Mouse (Mus musculus) layer of hippocampus, adult 8-10 months (tissue): ENCODE results near the gene Babam2. TPM values are rescaled to one million over a fixed set of nuclear protein-coding genes. Genes with fewer than 3 reads are reported as not detected.
A peak's percentile ranks its signal among the peaks of the same experiment; 100 is the strongest.

Source experiments
- DNase-seq, 2 experiments: peaks; one replicate each; pipeline ENCODE4 v3.0.0; 2022; ENCODE audit warnings: low spot score in 2 of 2
- total RNA-seq, 4 experiments: library from RNA; stranded (reverse); gene quantifications; 2 replicates each; pipeline ENCODE4 v1.2.4; 2022

The Babam2 gene
- total RNA-seq, 4 experiments from 2014 or later: 49.4 to 52.1 (median 50.4) TPM

GRCm38 (mm10) chr5:31713841-31714264, 16.4 kb downstream of the Babam2 start:
- no peak for DNase-seq

- no peak for DNase-seq
These were observed 18.1 kb downstream of the Babam2 start for GRCm38 (mm10) chr5:31715486-31716150.

GRCm38 (mm10) chr5:31724519-31724918, 27.0 kb downstream of the Babam2 start:
- no peak for DNase-seq

DNA sequence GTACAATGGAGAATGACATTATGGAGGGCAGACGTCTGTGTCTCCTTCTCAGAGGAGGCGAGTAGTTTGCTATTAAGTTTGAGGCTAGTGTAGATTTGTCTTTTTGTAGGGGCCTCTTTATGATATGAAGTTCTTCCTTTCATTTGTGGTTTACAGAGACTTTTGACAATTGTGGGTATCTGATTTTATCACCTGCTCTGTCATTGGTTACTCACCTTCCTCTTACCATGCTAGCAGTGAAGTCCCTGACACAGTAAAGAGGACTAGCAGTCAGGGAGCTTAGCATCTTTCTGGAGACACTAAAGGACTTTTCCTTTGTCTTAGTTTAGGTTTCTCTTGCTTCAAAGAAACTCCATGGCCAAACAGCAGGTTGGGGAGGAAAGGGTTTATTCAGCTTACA, 28.4 kb downstream of the Babam2 start:
- DNase-seq: no peak

- no peak for DNase-seq
These were observed 30.0 kb downstream of the Babam2 start for GRCm38 (mm10) chr5:31727456-31727855.

- no peak for DNase-seq
These were observed 35.3 kb downstream of the Babam2 start for GRCm38 (mm10) chr5:31732644-31733338.

GRCm38 (mm10) chr5:31741931-31742330, 44.4 kb downstream of the Babam2 start:
- no peak for DNase-seq

DNA sequence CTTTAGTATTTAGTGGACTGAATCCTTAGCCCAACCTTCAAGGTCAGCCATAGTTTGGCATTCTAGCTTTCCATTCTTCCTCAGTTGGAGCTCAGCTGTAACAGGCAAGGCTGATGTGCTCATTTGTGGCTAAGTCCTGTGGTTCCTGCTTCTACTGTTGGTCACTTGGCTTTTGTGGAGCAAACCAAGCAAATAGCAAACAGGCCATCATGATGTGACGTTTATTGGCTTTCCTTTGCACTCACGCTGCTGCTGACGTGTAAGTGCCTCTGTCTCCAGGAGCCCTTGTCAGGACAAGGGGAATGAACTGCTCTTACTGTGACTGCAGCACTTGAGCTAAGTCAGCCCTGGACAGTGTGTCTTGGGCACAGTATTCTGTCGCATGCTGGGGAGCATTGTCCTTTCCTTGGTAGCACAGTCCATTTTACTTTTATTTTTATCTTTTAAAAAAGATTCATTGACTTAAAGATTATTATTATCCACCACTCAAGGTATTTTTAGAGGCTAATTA, 45.1 kb downstream of the Babam2 start:
- DNase-seq: no peak

DNA sequence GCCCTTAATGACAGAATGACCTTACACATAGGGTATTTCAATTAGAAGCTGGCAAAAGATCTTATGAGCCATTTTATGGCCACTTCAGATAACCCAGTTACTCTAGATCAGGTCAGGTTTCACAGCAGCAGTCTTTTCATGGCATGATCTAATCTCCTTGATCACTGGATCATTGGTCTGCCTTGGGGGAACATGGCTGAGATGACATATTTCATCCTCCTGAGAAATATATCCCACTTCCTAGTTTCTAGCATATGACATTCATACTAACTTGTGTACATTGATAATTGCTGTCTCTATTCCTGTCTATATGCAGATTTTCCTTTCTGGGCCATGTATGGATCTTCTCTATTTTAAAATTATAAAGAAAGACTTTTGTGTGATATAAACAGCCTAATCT, 51.9 kb downstream of the Babam2 start:
- DNase-seq: no peak

DNA sequence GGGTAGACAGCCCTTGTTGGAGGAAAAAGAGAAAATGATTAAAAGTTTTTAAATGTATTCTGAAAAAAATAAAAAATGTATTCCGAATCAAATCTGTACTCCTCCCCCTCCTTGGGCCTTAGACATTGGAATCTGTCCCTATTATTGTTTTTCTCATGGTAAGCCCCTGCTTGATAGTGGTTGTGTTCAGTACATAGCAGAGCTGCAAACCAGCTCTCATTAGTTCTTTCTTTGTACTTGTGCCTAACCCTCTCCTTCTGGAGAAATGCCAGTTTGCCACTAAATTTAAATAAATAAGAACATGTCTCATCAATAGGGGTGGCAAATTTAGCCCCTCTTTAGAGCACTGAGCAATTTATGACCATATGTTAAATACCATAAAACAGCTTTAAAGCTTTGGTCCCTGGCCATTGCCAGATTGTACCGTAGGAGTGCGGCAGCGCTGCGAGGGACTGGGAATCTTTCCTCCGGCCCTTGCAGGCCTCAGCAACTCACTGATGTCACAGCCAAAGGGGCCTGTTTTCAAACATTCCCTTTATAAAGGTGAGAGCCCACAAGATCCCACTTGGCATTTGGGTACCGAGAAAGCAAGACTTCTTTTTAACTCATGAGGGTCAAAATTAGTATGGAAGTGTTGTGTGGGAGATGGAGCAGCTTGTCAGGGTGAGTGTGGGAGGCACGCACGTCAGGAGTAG, 52.9 kb downstream of the Babam2 start:
- peak; percentile 65 to 75 for DNase-seq

DNA sequence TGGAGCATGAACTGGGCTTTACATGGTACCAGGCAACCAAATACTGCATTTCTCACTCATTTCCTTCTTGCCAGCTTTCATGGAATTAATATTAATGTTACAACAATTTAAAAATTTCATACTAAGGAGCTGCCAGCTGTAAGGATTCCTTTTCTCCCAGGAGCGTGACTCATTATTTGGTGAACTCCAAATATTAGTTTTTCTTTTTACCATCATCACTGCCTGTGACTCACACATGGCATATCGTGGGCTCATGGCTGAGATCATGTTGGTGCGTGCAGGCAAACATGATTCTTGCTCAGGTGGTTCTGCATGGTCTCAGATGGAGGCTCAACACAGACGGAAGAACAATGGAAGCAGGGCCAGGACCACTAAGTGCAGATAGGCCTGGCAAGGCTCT, 53.5 kb downstream of the Babam2 start:
- peak; percentile 35 to 42 for DNase-seq

- no peak for DNase-seq
These were observed 57.1 kb downstream of the Babam2 start for GRCm38 (mm10) chr5:31754634-31755033.

DNA sequence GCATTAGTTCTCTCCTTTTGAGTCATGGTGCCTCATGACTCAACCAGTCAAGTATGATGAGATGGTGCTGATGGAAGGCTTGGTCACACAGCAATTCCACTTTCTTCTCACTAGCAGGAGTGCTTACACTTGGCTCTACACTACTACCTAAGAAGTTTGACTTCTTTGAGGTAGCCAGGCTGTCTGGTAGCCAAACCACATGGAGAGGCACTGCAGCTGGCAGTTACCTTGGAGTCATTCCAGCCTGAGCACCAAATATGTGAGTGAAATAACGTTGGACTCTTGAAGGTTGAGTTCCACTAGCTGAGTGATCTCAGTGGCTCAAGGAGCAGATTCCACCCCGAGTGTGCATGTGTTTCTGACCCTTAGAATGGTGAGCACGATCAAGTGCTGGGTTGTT, 57.8 kb downstream of the Babam2 start:
- no peak for DNase-seq

DNA sequence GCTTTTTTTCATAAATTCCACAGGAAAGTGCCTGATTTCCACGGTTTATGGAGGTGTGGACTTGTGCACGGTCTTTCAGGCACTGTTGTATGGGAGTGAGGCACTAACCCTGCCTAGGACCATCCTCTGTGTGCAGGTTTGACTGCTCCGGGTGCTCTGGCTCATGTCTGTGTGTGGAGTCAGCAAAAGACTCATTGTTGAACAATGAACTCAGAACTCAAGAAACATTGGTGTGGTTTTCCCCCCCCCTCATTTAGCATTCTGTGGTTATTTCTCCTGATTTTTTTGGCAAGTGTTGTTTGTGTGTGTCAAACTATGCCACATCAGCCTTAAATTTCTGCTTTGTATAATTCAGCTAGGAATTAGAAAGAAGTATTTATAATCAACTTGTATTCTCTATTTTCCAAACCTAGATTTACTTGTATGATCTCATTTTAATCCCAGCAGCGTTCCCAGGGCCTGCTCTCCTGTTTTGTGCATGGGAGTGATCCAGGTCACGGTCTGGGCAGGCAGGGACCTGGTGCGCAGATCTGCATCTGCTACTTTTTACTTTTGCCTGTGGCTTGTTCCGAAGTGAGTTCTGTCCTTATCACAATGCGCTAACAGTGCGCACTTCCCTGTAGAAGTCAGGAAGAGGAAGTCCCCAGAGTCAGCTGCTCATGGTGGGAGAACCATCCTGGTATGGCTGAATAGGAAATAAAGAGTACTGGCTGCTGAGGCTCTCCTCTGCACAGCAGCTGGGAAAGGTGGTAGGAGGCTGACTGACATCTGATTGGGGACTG, 61.0 kb downstream of the Babam2 start:
- DNase-seq: no peak

- no peak for DNase-seq
These were observed 64.4 kb downstream of the Babam2 start for GRCm38 (mm10) chr5:31761836-31762235.

- no peak for DNase-seq
These were observed 65.3 kb downstream of the Babam2 start for GRCm38 (mm10) chr5:31762773-31763172.

- DNase-seq: no peak
These were observed 68.3 kb downstream of the Babam2 start for GRCm38 (mm10) chr5:31765824-31766223.

GRCm38 (mm10) chr5:31766841-31767542, 69.5 kb downstream of the Babam2 start:
- no peak for DNase-seq

DNA sequence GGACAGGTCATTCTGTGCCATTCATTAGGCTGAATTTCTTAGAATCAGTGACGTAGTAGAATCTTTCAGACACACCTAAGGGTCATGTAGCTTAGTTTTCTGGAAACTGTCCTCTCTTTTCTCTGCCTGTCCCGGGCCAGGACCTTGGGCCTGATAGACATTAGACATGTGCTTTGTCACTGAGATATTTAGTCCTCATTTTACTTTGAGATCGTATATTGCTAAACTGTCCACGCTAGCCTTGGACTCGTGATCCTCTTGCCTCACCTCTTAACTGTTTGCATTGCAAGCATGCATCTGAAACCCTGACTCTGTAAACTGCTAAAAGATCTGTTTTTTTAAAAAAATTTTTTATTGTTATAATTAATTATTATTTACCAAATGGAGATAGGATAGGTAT, 74.0 kb downstream of the Babam2 start:
- no peak for DNase-seq

- no peak for DNase-seq
These were observed 74.4 kb downstream of the Babam2 start for GRCm38 (mm10) chr5:31771921-31772320.

DNA sequence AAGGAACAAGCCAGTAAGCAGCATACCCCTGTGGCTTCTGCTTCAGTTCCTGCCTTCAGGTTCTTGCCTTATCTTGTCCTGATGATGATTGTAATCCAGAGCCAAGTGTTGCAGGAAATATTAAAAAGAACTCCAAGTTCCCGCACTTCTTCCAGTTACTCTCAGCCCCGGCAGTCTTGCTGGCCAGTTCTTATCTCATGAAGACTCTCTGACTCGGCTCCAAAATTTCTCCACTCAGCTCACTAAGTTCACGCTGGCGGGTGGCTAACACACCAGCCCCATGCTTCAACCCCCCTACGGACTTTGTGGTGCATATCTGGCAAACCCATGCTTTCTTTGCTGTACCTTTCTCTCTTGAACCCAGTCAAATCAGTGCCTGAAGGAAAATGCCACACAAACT, 77.5 kb downstream of the Babam2 start:
- no peak for DNase-seq
